ENCODE assay signal across 9 mouse cellular contexts in genomic region chr15:102739520-102740297, GRCm38 (mm10). TPM values are rescaled to one million over a fixed set of nuclear protein-coding genes. Genes with fewer than 3 reads are reported as not detected.
DNase-seq lines count a peak whose midpoint lies in the region; ATAC-seq and TF ChIP-seq lines count a peak whose summit lies in the region.
"Had no signal": no experiment of that assay in that cellular context is flagged by ENCODE, and none has a peak within 500 bp of the region (broad histone marks: within the 10 kb centered on the region; RNA-seq: fewer than 3 reads in every experiment).

No protein-coding gene starts in this region.

- WGBS in hindbrain, embryonic 11.5 days, result 38% methylated on average over 15 of the region's 15 CpGs
- 32% methylated on average over 15 of the region's 15 CpGs for WGBS in hindbrain, embryonic 13.5 days
- 24% methylated on average over 15 of the region's 15 CpGs for WGBS in stomach, embryonic 16.5 days

- no peak overlapping the region for H3K9ac ChIP-seq in hindbrain, embryonic 11.5 days (ENCODE audit: low read depth, low read length)
- no peak overlapping the region for H3K9ac ChIP-seq in hindbrain, embryonic 13.5 days
- no peak overlapping the region for H3K9ac ChIP-seq in stomach, embryonic 16.5 days (ENCODE audit: low read length)
- H3K9ac ChIP-seq: embryonic facial prominence, embryonic 12.5 days had no signal

- H3K9me3 ChIP-seq in hindbrain, embryonic 11.5 days (ENCODE audit: control insufficient read depth, low read length), result no peaks in the 10 kb centered on the region
- H3K9me3 ChIP-seq in hindbrain, embryonic 13.5 days, result no peaks in the 10 kb centered on the region
- H3K9me3 ChIP-seq in G1E (replicated peaks), result no peaks in the 10 kb centered on the region
- no peaks in the 10 kb centered on the region for H3K9me3 ChIP-seq in stomach, embryonic 16.5 days (replicated peaks; ENCODE audit: control insufficient read depth, low read length)
- H3K9me3 ChIP-seq: embryonic facial prominence, embryonic 12.5 days had no signal

- intact Hi-C loops in gastrocnemius, postnatal 36 days (cut with DNase I), result loop anchor here (1.0 kb wide), 1 partner anchor 41 kb away; no protein-coding TSS in a partner anchor

- H3K27me3 ChIP-seq in hindbrain, embryonic 11.5 days (ENCODE audit: control insufficient read depth, insufficient read depth, low read length), result peaks cover 29% of the 10 kb centered on the region
- peaks cover 77% of the 10 kb centered on the region for H3K27me3 ChIP-seq in hindbrain, embryonic 13.5 days
- peaks cover 34% of the 10 kb centered on the region for H3K27me3 ChIP-seq in G1E (ENCODE audit: insufficient read depth, low read length)
- peaks cover 37% of the 10 kb centered on the region for H3K27me3 ChIP-seq in stomach, embryonic 16.5 days (ENCODE audit: control insufficient read depth, insufficient read depth, low read length)

- H3K4me1 ChIP-seq in hindbrain, embryonic 11.5 days (replicated peaks; ENCODE audit: control insufficient read depth, insufficient read depth, low read length), result peaks cover 5% of the 10 kb centered on the region; the same call in 1 of the 2 replicates
- peaks cover 51% of the 10 kb centered on the region for H3K4me1 ChIP-seq in hindbrain, embryonic 13.5 days (replicated peaks)
- H3K4me1 ChIP-seq in G1E (ENCODE audit: insufficient read depth, low read depth, low read length), result peaks cover 7% of the 10 kb centered on the region
- H3K4me1 ChIP-seq in stomach, embryonic 16.5 days (ENCODE audit: control insufficient read depth, insufficient read depth, low read length), result peaks cover 4% of the 10 kb centered on the region

- H3K4me3 ChIP-seq in hindbrain, embryonic 11.5 days (ENCODE audit: low read depth, low read length), result no peak overlapping the region
- no peak overlapping the region for H3K4me3 ChIP-seq in hindbrain, embryonic 13.5 days
- no peak overlapping the region for H3K4me3 ChIP-seq in G1E (ENCODE audit: low read depth, low read length)
- H3K4me3 ChIP-seq in stomach, embryonic 16.5 days (replicated peaks; ENCODE audit: low read length), result no peak overlapping the region
- H3K4me3 ChIP-seq: embryonic facial prominence, embryonic 12.5 days had no signal

- ATAC-seq in hindbrain, embryonic 11.5 days (ENCODE audit: low FRiP score), result no peak
- no peak for ATAC-seq in hindbrain, embryonic 13.5 days (ENCODE audit: low FRiP score)
- peak; percentile 47; the same call in 1 of the 2 replicates for ATAC-seq in G1E (ENCODE audit: extremely low read depth, insufficient number of reproducible peaks, low FRiP score, poor library complexity, severe bottlenecking)
- ATAC-seq in stomach, embryonic 16.5 days (ENCODE audit: insufficient read depth, low FRiP score), result 0 out of 2 replicates have a peak, but pooled peaks have one; percentile 20

- H3K36me3 ChIP-seq in hindbrain, embryonic 11.5 days (ENCODE audit: control insufficient read depth, insufficient read depth, low read length), result no peaks in the 10 kb centered on the region
- no peaks in the 10 kb centered on the region for H3K36me3 ChIP-seq in hindbrain, embryonic 13.5 days
- no peaks in the 10 kb centered on the region for H3K36me3 ChIP-seq in G1E (replicated peaks)
- no peaks in the 10 kb centered on the region for H3K36me3 ChIP-seq in stomach, embryonic 16.5 days (ENCODE audit: control insufficient read depth, insufficient read depth, low read length)
- H3K36me3 ChIP-seq: embryonic facial prominence, embryonic 12.5 days had no signal

- peak; percentile 81 for DNase-seq in hindbrain, embryonic 11.5 days (ENCODE audit: low spot score)
- peak; percentile 26 for DNase-seq in G1E (ENCODE audit: low spot score)
- DNase-seq in cerebellum, adult 8-10 months, result peak; percentile 73
- peak; percentile 36 to 37 for DNase-seq in gastrocnemius, postnatal 36 days
- DNase-seq in kidney, postnatal 36 days, result peak; percentile 57 to 79
- peak; percentile 68 for DNase-seq in lung, postnatal 25 days (ENCODE audit: low spot score)

- H3K27ac ChIP-seq in hindbrain, embryonic 11.5 days (ENCODE audit: low read depth, low read length), result no peak overlapping the region
- no peak overlapping the region for H3K27ac ChIP-seq in hindbrain, embryonic 13.5 days
- no peak overlapping the region for H3K27ac ChIP-seq in stomach, embryonic 16.5 days (ENCODE audit: low read length)
- H3K27ac ChIP-seq: embryonic facial prominence, embryonic 12.5 days had no signal

- H3K4me2 ChIP-seq in hindbrain, embryonic 11.5 days (replicated peaks; ENCODE audit: low read depth, low read length), result no peak overlapping the region
- no peak overlapping the region for H3K4me2 ChIP-seq in hindbrain, embryonic 13.5 days
- H3K4me2 ChIP-seq in stomach, embryonic 16.5 days (ENCODE audit: low read depth, low read length), result no peak overlapping the region
- H3K4me2 ChIP-seq: embryonic facial prominence, embryonic 12.5 days had no signal

- TF ChIP-seq CTCF in G1E (IDR thresholded peaks at IDR 0.05; ENCODE audit: low read depth, low read length), result peak; percentile 57

RNA-seq across cellular contexts. Expression of gene Calcoco1, which starts 17.7 kb away (rescaled TPM):
- 26.2 and 30.1 TPM in 2 replicates for polyA plus RNA-seq in hindbrain, embryonic 11.5 days (2014; fragmentation: Nextera tagmentation; extraction: Ambion mirVana)
- polyA plus RNA-seq in hindbrain, embryonic 13.5 days (2015; fragmentation: Nextera tagmentation; extraction: Ambion mirVana), result 41.8 and 42.3 TPM in 2 replicates
- 41.0 and 46.7 TPM in 2 replicates for total RNA-seq in G1E (2014; fragmentation: Nextera tagmentation)
- 12.3 and 14.5 TPM in 2 replicates for total RNA-seq in G1E (2017)
- 14.4 and 15.2 TPM in 2 replicates for polyA plus RNA-seq in G1E (2012)
- 10 to 100 TPM; 57.9 to 72.7 TPM for total RNA-seq in gastrocnemius, postnatal 36 days (2021)
- polyA plus RNA-seq in stomach, embryonic 16.5 days (2015; fragmentation: Nextera tagmentation; extraction: Ambion mirVana), result 36.8 and 37.7 TPM in 2 replicates

Comparison
In these comparisons a context has a peak if more than half of its experiments do, and no peak if none do; other contexts are left out.
1. ATAC-seq: peak in G1E (single experiment) and stomach, embryonic 16.5 days (single experiment); none in hindbrain, embryonic 11.5 days (single experiment) and hindbrain, embryonic 13.5 days (single experiment).
2. DNase-seq: peak in every context shown above with its lines; median percentile 81 in hindbrain, embryonic 11.5 days; 73 in cerebellum, adult 8-10 months; 68 in kidney, postnatal 36 days; 68 in lung, postnatal 25 days; 36 in gastrocnemius, postnatal 36 days; 26 in G1E.